Mouse (Mus musculus): ENCODE measurements around the gene Lhfpl4.

Lhfpl4 gene

GRCm38 (mm10) chr6:113168316-113168975 is 26.7 kb downstream of the Lhfpl4 start:
- DNase-seq (ENCODE audit: low read depth, low spot score) = no peak

GRCm38 (mm10) chr6:113166661-113167251 is 28.4 kb downstream of the Lhfpl4 start:
- peak; percentile 58 for DNase-seq (ENCODE audit: low read depth, low spot score)

GRCm38 (mm10) chr6:113163513-113163912 is 31.7 kb downstream of the Lhfpl4 start:
- DNase-seq (ENCODE audit: low read depth, low spot score) = no peak

GRCm38 (mm10) chr6:113161982-113162381 is 33.2 kb downstream of the Lhfpl4 start:
- DNase-seq (ENCODE audit: low read depth, low spot score) = no peak

- DNase-seq (ENCODE audit: low read depth, low spot score) = no peak
Measured at GRCm38 (mm10) chr6:113160106-113160505, 35.1 kb downstream of the Lhfpl4 start.

- DNase-seq (ENCODE audit: low read depth, low spot score) = no peak
Measured at GRCm38 (mm10) chr6:113156064-113156463, 39.1 kb downstream of the Lhfpl4 start.

- peak; percentile 49 for DNase-seq (ENCODE audit: low read depth, low spot score)
Measured at GRCm38 (mm10) chr6:113154886-113155285, 40.3 kb downstream of the Lhfpl4 start.

- no peak for DNase-seq (ENCODE audit: low read depth, low spot score)
Measured at GRCm38 (mm10) chr6:113154071-113154470, 41.1 kb downstream of the Lhfpl4 start.

- DNase-seq (ENCODE audit: low read depth, low spot score) = no peak
Measured at GRCm38 (mm10) chr6:113145249-113145648, 49.9 kb downstream of the Lhfpl4 start.

GRCm38 (mm10) chr6:113144764-113145163 is 50.4 kb downstream of the Lhfpl4 start:
- no peak for DNase-seq (ENCODE audit: low read depth, low spot score)

- no peak for DNase-seq (ENCODE audit: low read depth, low spot score)
Measured at GRCm38 (mm10) chr6:113141389-113142094, 53.6 kb downstream of the Lhfpl4 start.

- DNase-seq (ENCODE audit: low read depth, low spot score) = no peak
Measured at GRCm38 (mm10) chr6:113133360-113133759, 61.8 kb downstream of the Lhfpl4 start.

- no peak for DNase-seq (ENCODE audit: low read depth, low spot score)
Measured at GRCm38 (mm10) chr6:113120806-113121205, 74.4 kb downstream of the Lhfpl4 start.
